Mouse (Mus musculus) erythroblast, embryonic 14.5 days (primary cell): ENCODE measurements around the gene Preb.

ENCODE experiments used
- GATA1 ChIP-seq: IDR thresholded peaks from 2 replicates; pipeline ENCODE4 v1.6.1; 2012; ENCODE audit warnings: low read length, inconsistent platforms, mixed read lengths
- TAL1 ChIP-seq: IDR thresholded peaks from 3 replicates; pipeline ENCODE4 v1.6.1; 2012; ENCODE audit warnings: low read length, inconsistent platforms, mixed read lengths

- TF ChIP-seq GATA1, result no peak
- no peak for TF ChIP-seq TAL1
Observed at GRCm38 (mm10) chr5:30952551-30952950, 7.6 kb downstream of the Preb start.
